Mouse (Mus musculus) embryonic stem cell, embryonic (primary cell): Measurements from ENCODE around the gene Nlgn1.

Experiments used
- CTCF ChIA-PET, 4 experiments: fragments of 300-600 bp in 2 of 4; fragments of 350-600 bp in 2 of 4; sonication (Branson Sonifier 250); formaldehyde crosslinking; loops; one replicate each; lab custom pipeline; 2022; ENCODE audit warnings: inconsistent platforms in 2 of 4; lab: Charles Lee
- POLR2A ChIA-PET, 4 experiments: fragments of 300-600 bp in 2 of 4; fragments of 350-600 bp in 2 of 4; sonication (Branson Sonifier 250); formaldehyde crosslinking; loops; one replicate each; lab custom pipeline; 2022; ENCODE audit warnings: antibody characterized with exemption in 4 of 4, inconsistent platforms in 1 of 4; lab: Charles Lee

Nlgn1 gene

GRCm38 (mm10) chr3:26223500-26223899, 108.8 kb downstream of the Nlgn1 start:
- ChIA-PET POLR2A (no interaction called here), CTCF (no interaction called here)

- CTCF ChIA-PET = no interaction called here
- POLR2A ChIA-PET = no interaction called here
Measured at GRCm38 (mm10) chr3:26216231-26216630, 116.0 kb downstream of the Nlgn1 start.

- CTCF ChIA-PET = no interaction called here
- POLR2A ChIA-PET = no interaction called here
Measured at GRCm38 (mm10) chr3:26202702-26203101, 129.6 kb downstream of the Nlgn1 start.

- POLR2A ChIA-PET = interaction anchor here in 1 of 4 experiments (0.6 kb wide), 1 partner anchor 53 kb away, joined by 3 read pairs; no protein-coding TSS in a partner anchor
- CTCF ChIA-PET = no interaction called here
Measured at GRCm38 (mm10) chr3:26201410-26201809, 130.8 kb downstream of the Nlgn1 start.

GRCm38 (mm10) chr3:26194970-26195369, 137.3 kb downstream of the Nlgn1 start:
- ChIA-PET CTCF (no interaction called here), POLR2A (no interaction called here)

- POLR2A ChIA-PET = no interaction called here
- CTCF ChIA-PET = no interaction called here
Measured at GRCm38 (mm10) chr3:26181013-26181412, 151.2 kb downstream of the Nlgn1 start.

GRCm38 (mm10) chr3:26175371-26175770, 156.9 kb downstream of the Nlgn1 start:
- POLR2A ChIA-PET = no interaction called here
- CTCF ChIA-PET = no interaction called here

GRCm38 (mm10) chr3:26174257-26174656, 158.0 kb downstream of the Nlgn1 start:
- CTCF ChIA-PET = no interaction called here
- POLR2A ChIA-PET = no interaction called here

- POLR2A ChIA-PET = no interaction called here
- CTCF ChIA-PET = no interaction called here
Measured at GRCm38 (mm10) chr3:26173613-26174012, 158.6 kb downstream of the Nlgn1 start.

GRCm38 (mm10) chr3:26166711-26167110, 165.5 kb downstream of the Nlgn1 start:
- CTCF ChIA-PET = no interaction called here
- POLR2A ChIA-PET = no interaction called here

- POLR2A ChIA-PET = no interaction called here
Measured at GRCm38 (mm10) chr3:26153782-26154181, 178.5 kb downstream of the Nlgn1 start.

GRCm38 (mm10) chr3:26153036-26153741, 179.1 kb downstream of the Nlgn1 start:
- ChIA-PET CTCF (no interaction called here), POLR2A (no interaction called here)

More at GRCm38 (mm10) chr3:26153782-26154181, 178.5 kb downstream of the Nlgn1 start:
- CTCF ChIA-PET = no interaction called here

GRCm38 (mm10) chr3:26152510-26153035, 179.7 kb downstream of the Nlgn1 start:
- ChIA-PET CTCF (interaction anchor here in 1 of 4 experiments (0.7 to 0.8 kb wide), 2 partner anchors 57 to 179 kb away, joined by 3 to 9 read pairs; no protein-coding TSS in a partner anchor), POLR2A (interaction anchor here in 1 of 4 experiments (0.7 kb wide), 1 partner anchor 9 kb away, joined by 4 read pairs; no protein-coding TSS in a partner anchor)

GRCm38 (mm10) chr3:26151351-26152020, 180.8 kb downstream of the Nlgn1 start:
- POLR2A ChIA-PET = interaction anchor here in 1 of 4 experiments (0.6 kb wide), 1 partner anchor 821 kb away, joined by 4 read pairs; no protein-coding TSS in a partner anchor
- CTCF ChIA-PET = no interaction called here

GRCm38 (mm10) chr3:26146174-26146573, 186.1 kb downstream of the Nlgn1 start:
- POLR2A ChIA-PET = no interaction called here
- CTCF ChIA-PET = no interaction called here

- CTCF ChIA-PET = no interaction called here
- POLR2A ChIA-PET = no interaction called here
Measured at GRCm38 (mm10) chr3:26145441-26145840, 186.8 kb downstream of the Nlgn1 start.

GRCm38 (mm10) chr3:26141590-26141989, 190.7 kb downstream of the Nlgn1 start:
- CTCF ChIA-PET = interaction anchor here in 1 of 4 experiments (0.6 kb wide), 1 partner anchor 1406 kb away, joined by 3 read pairs; no protein-coding TSS in a partner anchor
- POLR2A ChIA-PET = interaction anchor here in 1 of 4 experiments (0.7 kb wide), 1 partner anchor 485 kb away, joined by 4 read pairs; no protein-coding TSS in a partner anchor

- CTCF ChIA-PET = no interaction called here
- POLR2A ChIA-PET = no interaction called here
Measured at GRCm38 (mm10) chr3:26134839-26135651, 197.2 kb downstream of the Nlgn1 start.

- POLR2A ChIA-PET = no interaction called here
- CTCF ChIA-PET = no interaction called here
Measured at GRCm38 (mm10) chr3:26130919-26131318, 201.3 kb downstream of the Nlgn1 start.
